Mouse (Mus musculus): Measurements from ENCODE around the gene Lhfp.

The Lhfp gene

DNA sequence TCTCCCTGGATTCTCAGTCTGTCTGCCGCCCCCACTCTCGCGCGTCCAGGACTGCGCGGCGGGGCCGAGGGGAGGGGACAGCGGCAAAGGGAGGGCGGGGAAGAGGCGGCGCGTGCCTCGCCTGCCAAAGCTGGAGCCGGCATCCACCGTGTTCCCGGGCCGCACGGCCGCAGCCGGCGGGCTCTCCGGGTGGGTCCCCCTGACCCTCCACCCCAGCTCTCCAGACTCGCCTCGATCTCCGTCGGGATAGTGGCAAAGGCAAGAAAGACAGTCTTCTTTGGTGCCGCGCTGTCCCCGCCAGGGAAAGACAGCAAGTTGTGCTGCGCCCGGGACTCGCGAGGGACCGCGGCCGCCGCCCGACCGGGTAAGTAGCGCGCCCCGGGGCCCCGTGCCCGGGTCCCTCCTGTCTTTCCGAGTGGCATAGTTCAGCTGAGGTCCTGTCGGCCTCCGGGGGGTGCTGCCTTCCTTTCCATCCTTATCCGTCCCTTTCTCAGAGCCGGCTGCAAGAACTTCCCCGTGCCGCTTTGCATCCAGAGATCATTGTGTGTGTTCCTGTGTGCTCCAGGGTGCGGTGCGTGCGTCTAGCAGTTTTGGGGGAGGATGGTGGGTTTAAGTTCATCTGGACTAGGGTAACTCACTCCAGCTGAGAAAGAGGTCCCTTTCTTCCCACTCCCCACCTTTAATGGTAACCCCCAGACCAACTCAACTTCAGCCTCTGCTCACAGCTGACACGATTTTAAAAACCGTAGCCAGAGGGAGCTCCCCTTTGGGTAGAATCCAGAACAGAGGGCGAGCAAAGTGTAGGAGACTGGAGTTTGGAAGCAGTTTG, at the start of gene Lhfp:
TSS of gene Lhfp (plus strand) at position 118 of the 829 bp plus-strand sequence.
- ATAC-seq (ENCODE audit: low TSS enrichment): peak; percentile 73

DNA sequence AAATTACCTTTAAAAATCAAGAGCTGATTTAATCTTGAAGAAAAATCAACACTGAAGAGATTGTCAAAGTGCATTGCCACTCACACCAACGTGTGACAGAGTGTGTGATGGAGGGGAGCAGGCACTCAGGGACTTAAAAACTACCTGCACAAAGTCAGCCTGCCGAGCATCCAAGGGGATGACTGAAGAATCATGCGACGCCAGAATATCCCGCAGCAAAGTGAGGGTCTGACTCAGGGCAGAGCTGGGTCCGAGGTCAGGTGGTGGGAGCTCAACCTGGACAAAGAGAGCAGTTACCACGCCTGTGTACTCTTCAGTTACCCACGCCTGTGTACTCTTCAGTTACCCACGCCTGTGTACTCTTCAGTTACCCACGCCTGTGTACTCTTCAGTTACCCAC, 48.0 kb upstream of the Lhfp start:
- ATAC-seq (ENCODE audit: low TSS enrichment): no peak

DNA sequence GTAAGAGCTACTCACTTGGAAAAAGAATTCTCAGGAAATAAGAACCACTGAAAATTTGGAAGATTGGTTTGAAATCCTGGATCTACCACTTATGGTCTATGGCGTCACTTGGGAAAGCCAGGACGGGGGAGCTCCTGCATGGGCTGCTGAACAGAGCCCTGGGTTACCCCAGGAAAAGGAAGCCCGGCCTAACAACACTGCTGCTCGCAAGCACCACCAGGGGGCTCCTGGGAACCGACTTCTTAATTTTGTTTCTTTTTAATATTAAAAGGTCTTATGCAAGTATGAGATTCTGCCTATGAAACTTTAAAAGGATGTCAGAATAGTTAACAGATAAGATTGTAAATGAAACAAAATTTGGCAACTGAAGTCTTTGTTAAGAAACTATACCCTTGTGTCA, 46.7 kb upstream of the Lhfp start:
- ATAC-seq (ENCODE audit: low TSS enrichment): no peak

DNA sequence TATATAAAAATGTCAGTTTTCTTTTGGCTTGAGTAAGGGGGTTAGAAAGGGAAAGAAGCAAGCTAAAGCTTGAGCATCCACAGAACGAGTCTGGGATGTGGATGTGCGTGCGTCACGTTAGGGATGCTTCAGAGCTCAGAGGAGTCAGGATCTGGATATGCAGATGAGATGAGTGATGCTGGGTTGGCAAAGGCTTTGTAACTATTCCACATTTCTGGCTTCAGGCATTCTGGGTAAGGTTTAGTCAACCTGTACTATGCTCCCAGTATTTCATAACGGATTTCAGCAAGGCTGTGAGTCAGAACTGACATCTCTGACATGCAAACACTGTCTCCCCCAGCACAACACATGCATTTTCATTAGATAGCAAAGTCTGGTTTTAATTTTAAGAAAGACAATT, 44.7 kb upstream of the Lhfp start:
- ATAC-seq (ENCODE audit: low TSS enrichment): peak; percentile 82

DNA sequence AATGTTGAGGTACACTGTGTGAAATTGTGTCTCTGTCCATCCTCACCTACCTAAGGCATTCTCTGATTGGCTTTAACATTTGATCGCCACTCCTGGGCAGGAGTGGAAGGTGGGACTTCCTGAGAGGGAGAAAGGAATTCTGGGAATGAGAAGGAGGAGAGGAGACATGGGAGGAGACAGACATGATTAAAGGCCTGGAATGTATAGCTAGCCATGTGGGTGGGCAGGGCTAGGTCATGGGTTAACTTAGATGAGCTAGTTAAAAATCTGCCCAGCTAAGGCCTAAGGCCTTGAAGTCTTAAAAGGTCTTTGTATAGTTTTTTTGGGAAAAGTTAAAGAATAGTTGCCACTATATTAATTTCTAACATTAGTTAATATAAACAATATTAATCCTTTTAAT, 43.9 kb upstream of the Lhfp start:
- ATAC-seq (ENCODE audit: low TSS enrichment): no peak

DNA sequence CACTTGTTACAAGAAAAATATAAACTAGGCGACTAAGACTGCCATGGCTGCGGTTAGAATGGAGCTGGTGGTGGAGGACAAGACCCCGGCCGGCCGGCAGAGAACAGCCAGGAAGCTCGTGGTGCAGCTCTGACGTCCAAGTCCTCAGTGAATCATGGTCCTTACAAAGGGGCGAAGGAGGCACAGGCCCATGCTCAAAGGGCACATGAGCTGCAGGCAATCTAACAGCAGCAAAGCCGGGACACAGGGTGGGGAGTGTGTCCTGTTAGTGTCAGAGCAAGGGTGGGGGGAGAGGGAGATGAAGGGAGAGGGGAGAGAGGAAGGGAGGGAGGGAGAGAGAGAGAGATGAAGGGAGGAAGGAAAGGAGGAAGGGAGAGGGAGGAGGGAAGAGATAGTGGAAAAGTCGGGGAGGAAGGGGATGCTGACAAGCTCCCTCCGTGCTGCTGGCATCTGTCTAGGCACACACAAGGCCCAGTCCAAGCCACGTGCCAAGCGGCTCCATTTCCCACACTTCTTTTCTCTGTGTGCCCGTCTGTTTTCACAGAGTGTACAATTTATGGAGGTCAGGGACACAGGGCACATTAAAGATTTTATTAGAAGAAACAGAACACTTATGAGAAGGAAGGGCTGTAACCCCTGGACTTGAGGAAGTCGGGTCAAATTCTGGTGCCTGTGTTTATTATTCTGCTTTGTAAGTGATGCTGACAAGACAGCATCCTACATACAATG, 42.1 kb upstream of the Lhfp start:
- no peak for ATAC-seq (ENCODE audit: low TSS enrichment)

DNA sequence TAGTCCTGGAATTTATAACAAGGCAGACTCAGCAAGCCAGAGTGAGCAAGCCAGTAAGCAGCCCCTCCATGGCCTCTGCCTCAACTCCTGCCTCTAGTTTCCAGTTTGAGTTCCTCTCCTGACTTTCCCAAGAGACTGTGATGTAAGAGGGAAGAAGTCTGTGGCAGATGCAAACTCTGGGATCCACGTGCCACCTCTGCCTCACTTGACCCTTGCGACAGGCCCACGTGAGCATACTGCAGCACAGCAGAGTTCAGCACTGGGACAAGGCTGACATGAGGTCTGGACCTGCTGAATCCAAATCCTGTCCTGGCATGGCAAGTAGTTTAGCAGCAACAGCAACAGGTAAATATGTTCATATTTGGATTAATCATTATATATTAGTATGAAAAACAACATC, 41.3 kb upstream of the Lhfp start:
- ATAC-seq (ENCODE audit: low TSS enrichment): no peak

DNA sequence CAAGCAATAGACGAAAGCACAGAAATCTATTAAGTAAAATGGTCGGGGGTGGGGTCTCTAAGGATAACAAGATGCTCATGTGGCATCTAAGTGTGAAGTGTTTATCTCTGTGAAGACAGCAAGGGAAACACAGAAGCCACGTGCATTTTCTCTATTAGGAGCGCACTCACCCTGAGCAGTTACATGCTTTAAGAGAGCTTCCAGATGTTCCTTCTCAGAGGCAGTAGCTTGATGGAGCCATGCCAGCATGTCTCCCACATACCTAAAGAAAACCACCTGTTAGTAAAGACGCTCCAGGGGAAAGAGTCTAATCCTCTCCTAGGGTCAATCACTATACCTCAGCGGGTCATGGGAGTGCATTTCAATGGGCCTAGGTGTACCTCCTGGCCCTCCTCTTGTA, 39.3 kb upstream of the Lhfp start:
- no peak for ATAC-seq (ENCODE audit: low TSS enrichment)

DNA sequence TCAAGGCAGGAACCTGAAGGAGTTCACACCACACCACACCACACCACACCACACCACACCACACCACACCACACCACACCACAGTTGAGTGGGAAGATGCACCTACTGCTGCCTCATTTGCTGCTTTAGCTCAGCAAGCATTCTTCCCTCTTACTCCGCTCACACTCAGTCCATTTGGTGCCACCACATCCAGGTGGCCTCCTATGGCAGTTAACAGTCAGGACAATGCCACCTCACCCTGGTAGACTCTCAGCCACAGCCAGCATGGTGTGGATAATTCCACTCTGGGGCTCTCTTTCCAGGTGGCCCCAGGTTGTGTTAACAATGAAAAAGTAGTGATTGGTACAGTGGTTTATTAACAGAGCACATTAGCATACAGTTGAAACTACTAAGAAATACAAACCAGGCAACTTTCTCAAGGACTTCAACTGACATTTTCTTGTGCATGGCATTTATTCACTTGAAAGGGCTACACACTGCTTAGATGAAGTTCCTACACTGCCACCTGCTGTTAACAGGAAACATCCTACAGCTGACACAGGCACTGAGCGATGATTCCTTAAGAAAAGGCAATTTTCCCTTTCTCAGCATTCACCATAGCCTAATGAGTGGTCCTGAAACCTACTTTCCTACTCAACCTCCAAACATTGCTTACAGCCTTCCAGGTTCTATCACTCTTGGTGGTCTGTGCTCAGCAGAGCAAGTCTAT, 36.8 kb upstream of the Lhfp start:
- ATAC-seq (ENCODE audit: low TSS enrichment): peak; percentile 92

DNA sequence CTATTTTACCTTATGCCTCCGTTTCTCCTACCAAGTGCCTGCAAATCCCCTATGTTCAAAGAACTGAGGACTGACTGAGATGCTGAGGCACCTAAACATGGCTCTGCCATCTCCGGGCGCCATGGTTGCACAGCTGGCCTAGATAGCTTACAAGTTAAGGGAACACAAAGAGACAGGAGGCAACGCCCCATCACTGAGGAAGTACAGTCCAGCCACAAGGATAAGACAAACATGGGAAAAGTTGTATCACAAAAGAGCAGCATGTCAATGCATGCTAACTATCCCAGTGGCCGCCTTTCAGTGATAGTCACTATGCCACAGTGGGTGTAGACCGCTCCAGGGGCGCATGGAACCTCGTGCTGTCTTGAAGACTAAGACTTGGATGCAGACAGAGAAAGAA, 33.9 kb upstream of the Lhfp start:
- no peak for ATAC-seq (ENCODE audit: low TSS enrichment)

DNA sequence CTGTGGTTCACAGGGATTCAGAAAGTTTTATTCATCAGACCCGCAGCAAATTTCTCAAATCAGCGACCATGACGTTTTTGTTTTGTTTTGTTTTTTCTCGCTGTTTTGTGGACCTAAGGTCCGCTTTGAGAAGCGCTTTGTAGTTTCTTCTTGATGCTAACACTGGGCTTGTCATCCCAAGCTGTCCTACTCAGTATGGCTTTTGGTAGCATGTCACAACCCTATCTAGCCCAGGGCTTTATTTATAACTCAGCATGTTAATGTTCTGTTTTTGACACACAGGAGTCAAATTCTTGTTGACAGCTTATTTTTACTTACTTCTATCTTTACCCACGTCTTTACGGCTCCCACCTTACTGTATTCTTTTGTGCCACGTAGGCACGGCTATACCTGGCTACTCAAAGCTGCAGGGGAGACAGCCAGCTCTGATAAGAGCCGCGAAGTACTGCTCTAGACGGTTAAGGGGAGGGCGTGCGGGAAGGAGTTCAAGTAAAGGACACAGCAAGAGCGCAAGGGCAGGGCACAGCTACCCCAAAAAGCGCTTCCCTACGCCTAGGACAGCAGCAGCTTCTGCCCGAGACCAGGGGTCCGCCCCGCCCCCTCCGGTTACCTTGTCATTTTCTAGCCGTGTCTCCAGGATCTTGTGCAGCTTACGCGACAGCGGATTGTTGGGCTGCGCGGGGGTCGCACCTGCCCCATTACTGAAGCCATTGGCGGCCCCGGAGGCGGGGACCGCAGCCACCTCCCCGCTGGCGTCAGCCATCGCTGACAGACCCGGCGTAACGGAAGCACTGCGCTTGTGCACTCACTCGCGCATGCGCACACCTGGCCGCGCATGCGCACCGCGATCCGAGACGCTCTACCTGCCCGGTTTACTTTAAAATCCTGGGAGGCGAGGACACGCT, 24.6 kb upstream of the Lhfp start, which contains the start of gene Cog6:
TSS of gene Cog6 (minus strand) at position 802 of the 905 bp plus-strand sequence.
- peak; percentile 98 for ATAC-seq (ENCODE audit: low TSS enrichment)

DNA sequence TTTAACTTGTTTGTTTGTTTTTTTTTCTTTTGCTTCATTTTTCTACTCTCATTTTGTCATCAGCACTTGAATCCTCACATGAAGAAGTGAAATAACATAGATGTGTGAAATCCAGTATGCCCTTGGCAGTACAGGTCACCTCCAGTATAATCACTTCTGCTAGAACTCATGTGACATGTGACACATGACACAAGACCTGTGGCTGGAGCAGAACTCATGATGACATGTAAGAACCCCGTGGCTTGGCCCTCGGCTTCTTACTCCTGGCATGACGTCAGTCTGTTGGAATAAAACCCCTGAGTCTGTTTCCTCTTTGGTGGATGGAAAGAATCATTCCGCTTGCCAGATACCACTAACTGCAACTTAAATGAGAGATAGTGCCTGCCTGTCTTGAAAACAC, 14.0 kb upstream of the Lhfp start:
- ATAC-seq (ENCODE audit: low TSS enrichment): no peak

DNA sequence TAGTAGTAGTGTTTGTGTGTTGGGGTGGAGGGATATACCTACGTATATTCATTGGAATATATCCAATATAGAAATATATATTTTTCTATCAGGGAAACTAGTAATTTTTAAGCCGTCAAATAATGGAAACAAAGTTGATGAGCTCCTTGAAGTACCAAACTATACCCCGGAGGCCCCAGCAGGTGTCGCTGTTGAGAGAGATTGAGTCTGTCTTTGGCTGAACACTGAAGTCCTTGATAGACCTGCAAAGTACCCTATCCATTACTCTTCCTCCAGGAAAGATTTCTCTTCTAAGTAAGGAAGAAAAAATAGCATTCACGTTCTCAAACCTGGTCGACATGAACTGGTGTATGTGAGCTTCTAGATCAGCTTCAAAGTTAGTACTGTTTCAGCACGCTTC, 12.3 kb upstream of the Lhfp start:
- peak; percentile 83 for ATAC-seq (ENCODE audit: low TSS enrichment)

DNA sequence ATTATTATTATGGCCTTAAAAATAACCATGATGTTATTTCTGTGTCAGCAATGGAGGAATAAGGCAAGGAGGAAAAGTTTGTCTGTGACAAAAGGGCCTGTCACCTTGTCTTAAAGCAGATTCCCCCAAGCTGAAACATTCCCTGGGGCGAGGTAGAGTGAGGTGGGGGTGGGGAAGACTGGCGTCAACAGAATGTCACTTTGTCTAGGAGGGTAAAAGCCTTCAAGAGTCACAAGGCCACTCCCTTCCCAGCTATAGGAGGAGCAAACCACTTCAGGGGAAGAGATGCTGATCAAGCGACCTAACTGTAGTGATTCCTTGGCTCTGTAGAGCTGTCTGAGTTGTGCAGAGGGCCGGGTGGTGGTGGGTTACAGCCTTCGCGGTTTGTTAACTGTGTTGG, 9.7 kb upstream of the Lhfp start:
- ATAC-seq (ENCODE audit: low TSS enrichment): no peak

DNA sequence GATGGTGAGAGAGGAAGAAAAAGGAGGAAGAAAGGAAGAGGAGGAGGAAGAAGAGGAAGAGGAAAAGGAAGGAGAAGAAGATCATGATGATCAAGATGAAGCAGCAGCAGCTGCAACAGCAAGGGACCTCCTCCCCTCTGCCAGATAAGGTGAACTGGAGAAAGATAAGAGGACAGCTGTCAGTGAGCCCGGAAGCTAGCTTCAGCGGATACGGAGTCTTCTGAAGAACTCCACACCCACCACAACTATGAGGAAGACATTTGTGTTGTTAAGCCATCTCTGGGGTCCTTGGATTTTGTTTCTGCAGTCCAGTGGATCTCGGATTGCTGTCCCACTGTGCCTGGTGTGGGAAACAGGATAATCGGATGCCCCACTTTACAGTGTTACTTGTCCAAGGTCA, 8.9 kb upstream of the Lhfp start:
- peak; percentile 22; the same call in 1 of the 2 replicates for ATAC-seq (ENCODE audit: low TSS enrichment)

DNA sequence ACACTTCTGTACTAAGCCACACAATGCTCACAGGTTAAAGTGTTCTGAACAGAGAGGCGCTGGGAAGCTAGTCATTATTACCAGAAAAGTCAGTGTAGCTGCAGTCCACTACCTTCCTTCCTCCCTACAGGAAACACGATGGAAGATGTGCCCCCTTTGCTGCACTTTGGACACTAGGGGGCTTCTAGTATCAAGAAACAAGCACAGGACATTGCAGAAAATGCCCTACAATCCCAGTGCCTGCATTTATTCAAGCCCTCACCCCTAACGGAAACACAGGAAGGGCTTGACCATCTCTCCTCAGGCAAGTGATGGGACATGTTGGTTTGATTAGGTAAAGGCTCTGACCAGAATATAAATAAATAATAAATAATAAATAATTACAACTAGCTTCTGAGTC, 7.9 kb upstream of the Lhfp start:
- 0 out of 2 replicates have a peak, but pooled peaks have one; percentile 48 for ATAC-seq (ENCODE audit: low TSS enrichment)

DNA sequence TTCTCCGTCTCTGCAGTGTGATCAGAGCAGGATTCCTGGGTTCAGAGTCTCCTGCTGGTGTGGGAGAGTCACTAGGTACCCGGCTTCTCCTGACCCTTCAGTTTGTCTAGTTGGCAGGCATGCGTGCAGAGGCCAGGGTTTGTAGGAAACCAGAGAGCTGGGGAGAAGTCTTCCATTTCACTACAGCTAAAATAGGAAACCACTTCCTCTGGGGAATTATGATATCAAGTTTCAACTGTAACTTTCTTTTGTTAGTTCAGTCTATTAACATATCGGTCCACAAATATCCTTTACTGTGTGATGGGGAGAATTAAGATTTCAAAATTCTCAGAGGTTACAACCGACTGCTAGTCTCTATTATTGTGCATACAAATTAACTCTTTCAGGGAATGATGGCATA, 5.3 kb upstream of the Lhfp start:
- ATAC-seq (ENCODE audit: low TSS enrichment): no peak

DNA sequence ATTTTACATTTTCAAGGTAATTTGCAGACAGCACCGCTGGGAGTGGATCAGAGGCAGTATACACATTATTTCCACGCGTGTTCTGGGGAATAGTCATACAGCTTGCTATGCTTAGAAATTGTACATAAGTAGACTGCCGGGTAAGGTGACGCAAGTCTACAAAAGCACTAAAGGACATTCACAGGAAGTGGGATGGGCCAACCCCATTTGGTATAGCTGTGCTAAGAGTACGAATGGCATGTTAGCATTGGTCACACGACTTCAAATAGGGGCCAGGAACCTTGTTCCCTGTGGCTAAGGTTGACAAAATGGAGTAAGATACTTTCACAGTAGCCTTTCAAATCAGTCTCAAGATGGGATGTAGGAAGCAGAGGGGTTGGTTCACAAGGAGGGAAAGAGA, 4.4 kb upstream of the Lhfp start:
- ATAC-seq (ENCODE audit: low TSS enrichment): no peak

DNA sequence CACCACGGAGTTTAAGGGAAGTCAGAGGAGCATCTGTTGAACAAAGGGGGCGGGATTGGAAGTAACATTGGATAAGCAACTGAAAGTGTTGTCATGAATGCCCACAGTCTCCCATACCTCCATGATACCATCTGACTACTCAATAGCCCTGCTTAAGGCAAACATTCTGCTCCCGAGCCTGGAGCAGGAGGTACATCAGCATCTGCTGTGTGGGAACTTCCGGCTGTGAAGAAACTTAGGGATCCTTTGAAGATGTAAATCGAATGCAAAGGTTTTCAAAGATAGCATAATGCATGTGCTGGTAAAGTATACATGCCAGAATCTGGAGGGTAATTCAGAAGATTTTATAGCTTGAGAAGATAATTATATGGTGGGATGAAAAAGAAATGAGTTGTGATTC, 2.4 kb upstream of the Lhfp start:
- peak; percentile 53 for ATAC-seq (ENCODE audit: low TSS enrichment)

DNA sequence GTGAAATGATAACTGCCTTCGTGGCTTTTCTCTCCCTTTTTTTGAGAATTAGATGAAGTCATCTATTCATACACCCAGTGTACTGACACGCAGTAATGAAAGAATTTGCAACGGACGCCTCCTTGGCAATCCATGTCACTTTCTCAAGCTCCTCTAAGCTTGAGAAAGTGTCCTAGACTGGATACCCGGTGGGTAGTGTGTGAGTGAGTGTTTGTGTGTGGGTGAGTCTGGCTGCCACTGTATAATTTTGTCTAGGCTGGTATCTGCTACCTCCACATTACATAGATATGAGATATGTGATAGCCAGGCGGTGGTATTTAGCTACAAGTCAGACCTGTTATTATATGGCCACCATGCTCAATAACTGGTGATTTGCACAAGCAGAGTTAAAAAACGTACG, 1.6 kb upstream of the Lhfp start:
- peak; percentile 58 for ATAC-seq (ENCODE audit: low TSS enrichment)

DNA sequence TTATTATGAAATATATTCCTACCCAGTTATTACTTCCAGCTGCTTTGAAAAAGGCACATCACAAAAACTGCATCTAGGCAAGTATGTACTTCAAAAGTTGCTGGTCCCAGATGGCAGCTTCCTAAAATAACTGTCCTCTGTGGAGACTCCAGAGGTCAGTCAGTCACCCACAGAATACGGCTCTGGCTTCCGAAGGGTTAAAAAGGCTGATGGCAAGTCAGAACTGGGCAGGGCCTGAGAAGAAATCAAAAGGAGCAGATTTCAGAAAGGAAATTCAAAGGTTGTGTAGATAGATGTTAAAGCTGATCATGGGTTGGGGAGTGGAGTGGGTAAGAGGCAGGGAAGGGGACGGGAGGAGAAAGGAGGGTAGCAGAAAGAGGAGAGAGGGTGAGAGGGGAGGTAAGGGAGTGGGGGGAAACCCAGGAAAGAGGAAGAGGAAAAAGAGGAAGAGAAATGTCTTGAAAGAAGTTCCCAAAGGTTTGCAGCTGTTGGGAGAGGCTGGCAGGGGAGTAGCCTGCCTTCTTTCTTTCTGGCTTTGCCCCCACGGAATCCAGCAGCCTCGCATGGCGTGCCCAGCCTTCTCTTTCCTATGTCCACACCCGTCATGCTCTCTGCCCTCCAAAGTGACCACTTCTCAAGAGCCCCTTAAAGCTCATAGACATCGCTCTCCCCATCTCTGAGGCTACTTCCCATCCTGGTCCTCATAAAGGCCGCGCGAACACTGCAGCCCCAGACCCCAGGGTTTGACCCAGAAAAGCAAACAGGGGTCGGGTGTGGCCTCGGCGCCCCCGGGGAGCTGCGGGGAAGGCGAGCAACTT, 526 bp upstream of the Lhfp start:
- no peak for ATAC-seq (ENCODE audit: low TSS enrichment)

All from frontal cortex, adult (tissue).